Mouse (Mus musculus): ENCODE results near the gene Llcfc1.

Llcfc1 gene

DNA sequence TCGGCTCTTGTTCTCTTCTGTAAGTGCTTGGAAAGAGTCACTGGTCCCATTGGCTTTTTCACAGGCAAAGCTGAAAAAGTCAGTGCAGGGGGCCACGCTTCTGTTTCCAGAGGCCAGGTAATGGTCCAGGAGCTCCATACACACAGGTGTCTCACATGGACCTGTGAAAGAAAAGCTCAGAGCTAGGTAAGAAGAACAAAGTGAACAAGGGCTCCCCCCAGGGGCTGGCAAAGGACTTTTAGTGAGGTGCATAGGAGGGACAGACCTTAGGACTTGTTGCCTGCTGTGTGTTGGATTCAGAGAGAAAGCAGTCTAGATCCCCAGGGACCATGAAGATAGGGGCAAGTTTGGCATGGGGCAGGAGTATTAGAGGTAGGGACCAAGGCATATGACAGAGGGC lies 18.7 kb downstream of the Llcfc1 start:
- peak; percentile 48 to 49 for DNase-seq (ENCODE audit: low spot score in 2 of 2)

GRCm38 (mm10) chr6:41704123-41704522 lies 19.9 kb downstream of the Llcfc1 start, which contains the start of gene Kel:
Kel (minus strand) TSS chr6:41704339.
- DNase-seq (ENCODE audit: low spot score in 2 of 2): peak; percentile 46 to 48

- DNase-seq (ENCODE audit: low spot score in 2 of 2): no peak
These were observed 22.0 kb downstream of the Llcfc1 start for GRCm38 (mm10) chr6:41706275-41706674.

DNA sequence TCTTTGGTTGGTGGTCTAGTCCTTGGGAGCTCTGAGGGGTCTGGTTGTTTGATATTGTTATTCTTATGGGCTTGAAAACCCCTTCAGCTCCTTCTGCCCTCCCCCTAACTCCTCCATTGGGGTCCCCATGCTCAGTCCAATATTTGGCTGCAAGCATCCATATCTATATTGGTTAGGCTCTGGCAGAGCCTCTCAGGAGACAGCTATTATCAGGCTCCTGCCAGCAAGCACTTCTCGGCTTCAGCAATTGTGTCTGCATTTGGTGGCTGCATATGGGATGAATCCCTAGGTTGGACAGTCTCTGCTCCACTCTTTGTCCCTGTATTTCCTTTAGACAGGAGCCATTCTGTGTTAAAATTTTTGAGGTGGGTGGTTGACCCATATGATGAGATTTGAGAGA lies 26.1 kb downstream of the Llcfc1 start:
- DNase-seq (ENCODE audit: low spot score in 2 of 2): no peak

DNA sequence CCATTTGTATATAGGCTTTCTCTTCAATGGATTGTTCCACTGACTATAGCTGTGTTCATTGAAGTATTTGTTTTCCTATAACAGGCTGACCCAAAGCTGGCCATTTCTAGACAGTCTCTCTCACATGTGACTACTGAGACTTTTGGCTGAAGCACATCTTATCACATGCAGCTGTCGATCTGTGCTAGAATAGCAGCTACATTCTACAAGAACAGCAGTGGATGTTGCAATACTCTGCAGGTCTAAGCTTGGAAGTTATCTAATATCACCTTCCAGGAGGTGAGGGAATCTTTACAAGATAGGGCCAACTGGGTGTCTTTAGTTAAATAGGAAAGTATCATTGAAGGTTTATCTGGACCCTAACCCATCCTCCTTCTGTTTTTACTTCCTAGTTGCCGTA lies 37.2 kb downstream of the Llcfc1 start:
- DNase-seq (ENCODE audit: low spot score in 2 of 2): no peak

DNA sequence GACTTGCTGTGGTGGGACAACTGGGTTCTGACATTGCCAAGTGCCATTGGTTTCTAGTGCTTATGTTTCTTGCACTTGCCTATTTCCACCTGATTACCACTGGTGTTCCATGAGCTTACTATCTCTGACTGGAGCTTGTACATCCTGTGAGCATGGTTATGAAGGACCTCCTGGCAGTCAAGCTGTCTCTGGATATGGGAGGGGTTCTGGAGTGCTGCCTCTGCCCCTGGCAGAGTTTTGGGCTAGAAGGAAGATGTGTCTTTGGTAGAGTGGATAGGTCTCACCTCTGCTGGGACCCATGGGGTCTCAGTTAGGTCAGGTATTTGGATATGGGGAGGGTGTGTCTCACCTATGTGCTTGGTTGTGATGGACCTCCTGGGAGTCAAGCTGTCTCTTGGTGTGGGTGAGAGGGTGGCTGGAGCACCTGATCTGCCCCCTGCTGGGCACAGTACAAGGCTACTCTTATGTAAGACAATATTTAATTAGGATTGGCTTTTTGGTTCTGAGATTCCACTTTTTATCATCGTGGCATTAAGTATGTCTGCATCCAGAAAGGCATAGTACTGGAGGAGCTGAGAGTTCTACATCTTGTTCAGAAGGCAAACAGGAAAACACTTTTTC lies 43.9 kb downstream of the Llcfc1 start:
- DNase-seq (ENCODE audit: low spot score in 2 of 2): peak in 1 of 2 experiments; percentile 11

GRCm38 (mm10) chr6:41734719-41735470 lies 50.7 kb downstream of the Llcfc1 start:
- DNase-seq (ENCODE audit: low spot score in 2 of 2): no peak

Data from spleen, postnatal 14 days (tissue).